Mouse (Mus musculus) brain, adult 2 months (tissue): Measurements from ENCODE around the gene Spdye4c.

Experiments used
- DNase-seq: peaks from one replicate; pipeline ENCODE4 v3.0.0; 2011; ENCODE audit warnings: low read depth, low spot score

The Spdye4c gene

GRCm38 (mm10) chr2:128601534-128601933 is 10.5 kb downstream of the Spdye4c start:
- no peak for DNase-seq

- DNase-seq: no peak
These were observed 18.3 kb downstream of the Spdye4c start for GRCm38 (mm10) chr2:128609286-128609685.

GRCm38 (mm10) chr2:128611178-128611577 is 20.2 kb downstream of the Spdye4c start:
- no peak for DNase-seq

- peak; percentile 19 for DNase-seq
These were observed 21.3 kb downstream of the Spdye4c start for GRCm38 (mm10) chr2:128612275-128612674.

- DNase-seq: no peak
These were observed 22.4 kb downstream of the Spdye4c start for GRCm38 (mm10) chr2:128613365-128613764.

GRCm38 (mm10) chr2:128615366-128615765 is 24.4 kb downstream of the Spdye4c start:
- DNase-seq: no peak

GRCm38 (mm10) chr2:128620578-128620977 is 29.6 kb downstream of the Spdye4c start:
- no peak for DNase-seq
